Mouse (Mus musculus) retina, embryonic 14.5 days (tissue): Measurements from ENCODE around the gene Higd1b.

ENCODE experiments used
- DNase-seq: peaks from one replicate; pipeline ENCODE4 v3.0.0-alpha.2; 2015; ENCODE audit warnings: low spot score

The Higd1b gene

GRCm38 (mm10) chr11:102835549-102835948 is at the start of gene Higd1b:
Higd1b (plus strand) TSS chr11:102835849.
- DNase-seq = no peak

DNA sequence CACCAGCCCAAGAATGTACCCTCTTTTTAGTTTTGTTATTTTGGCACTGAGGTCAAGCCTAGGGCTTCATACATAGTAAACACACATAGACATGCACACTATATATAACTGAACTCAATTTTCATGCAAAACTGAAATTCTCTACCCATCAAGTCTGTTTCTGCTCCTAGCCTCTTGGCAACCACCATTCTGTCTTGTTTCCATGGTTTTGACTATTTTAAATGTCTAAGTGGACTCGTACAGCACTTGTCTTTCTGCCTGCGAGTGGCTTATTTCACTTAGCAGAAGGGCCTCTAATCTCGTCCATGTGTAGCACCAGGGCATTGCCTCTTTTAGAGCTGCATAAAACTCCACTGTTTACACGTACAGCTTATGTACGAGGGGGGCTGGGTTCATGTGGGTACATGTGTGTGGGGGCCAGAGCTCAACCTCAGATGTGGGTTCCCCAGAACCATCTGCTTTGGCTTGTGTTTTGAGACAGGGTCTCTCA is 47.9 kb upstream of the Higd1b start:
- no peak for DNase-seq

- DNase-seq = no peak
These were observed 43.8 kb upstream of the Higd1b start for GRCm38 (mm10) chr11:102791682-102792445.

DNA sequence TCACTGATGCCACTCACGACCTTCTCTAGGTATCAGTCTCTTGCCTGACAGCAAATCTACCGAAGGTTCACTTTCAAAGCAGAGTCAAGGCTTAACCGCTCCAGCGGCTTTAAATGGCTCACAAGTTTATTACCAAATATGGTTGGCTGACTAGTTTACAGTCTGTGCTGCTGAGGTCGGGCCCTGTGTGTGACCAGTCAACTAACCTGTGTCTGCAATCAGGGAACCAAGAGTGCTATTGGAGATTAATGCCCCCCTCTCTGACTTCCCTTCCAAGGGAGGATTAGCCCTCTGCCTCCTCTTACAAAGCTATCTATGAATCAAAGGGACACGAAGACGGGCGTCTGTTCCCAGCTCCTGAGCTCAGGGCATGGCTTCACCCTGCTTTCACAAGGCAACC is 41.5 kb upstream of the Higd1b start:
- no peak for DNase-seq

GRCm38 (mm10) chr11:102803453-102803852 is 32.2 kb upstream of the Higd1b start:
- no peak for DNase-seq

- no peak for DNase-seq
These were observed 27.4 kb upstream of the Higd1b start for GRCm38 (mm10) chr11:102808246-102808645.

GRCm38 (mm10) chr11:102810721-102811485 is 24.7 kb upstream of the Higd1b start:
- DNase-seq = no peak

GRCm38 (mm10) chr11:102814881-102815280 is 20.8 kb upstream of the Higd1b start:
- no peak for DNase-seq

GRCm38 (mm10) chr11:102818121-102819020 is 17.3 kb upstream of the Higd1b start:
- DNase-seq = peak; percentile 61

GRCm38 (mm10) chr11:102819021-102819782 is 16.4 kb upstream of the Higd1b start, which contains the start of gene Gjc1:
Gjc1 (minus strand) TSS chr11:102819700.
- peak; percentile 78 for DNase-seq

- DNase-seq = no peak
These were observed 15.8 kb upstream of the Higd1b start for GRCm38 (mm10) chr11:102819783-102820385.

DNA sequence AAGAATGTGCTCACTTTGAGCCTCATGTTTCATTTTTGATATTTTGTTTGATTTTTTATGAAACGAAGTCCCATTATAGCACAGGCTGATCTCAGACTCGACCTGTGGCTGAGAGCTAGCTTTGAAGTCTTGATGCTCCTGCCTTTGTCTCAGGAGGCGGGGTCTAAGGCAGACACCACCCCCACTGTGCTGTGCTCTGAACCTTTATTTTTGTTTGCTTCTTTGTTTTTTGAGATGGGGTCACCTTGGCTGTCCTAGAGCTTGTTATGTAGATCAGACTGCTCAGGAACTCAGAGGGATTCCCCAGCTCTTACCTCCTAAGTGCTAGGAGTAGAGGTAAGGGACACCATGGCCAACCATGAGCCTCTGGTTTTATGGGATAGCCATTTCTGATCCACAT is 15.2 kb upstream of the Higd1b start:
- no peak for DNase-seq

DNA sequence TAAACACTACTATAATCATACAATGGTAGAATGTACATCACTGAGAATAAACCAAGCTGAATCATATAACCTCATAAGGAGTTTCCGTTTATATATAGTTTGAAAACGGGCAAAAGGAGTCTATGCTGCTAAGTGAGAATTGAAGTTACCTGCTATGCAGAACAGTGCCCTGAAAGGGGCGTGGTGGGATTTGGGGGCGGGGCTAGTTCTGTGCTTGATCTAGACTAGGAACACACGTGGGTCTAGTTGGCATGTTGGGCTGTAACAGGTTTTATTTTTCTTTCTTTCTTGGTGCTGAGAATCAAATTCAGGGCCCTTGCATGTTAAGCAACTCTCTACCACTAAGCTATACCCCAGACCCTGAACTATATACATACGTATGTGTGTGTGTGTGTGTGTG is 14.4 kb upstream of the Higd1b start:
- no peak for DNase-seq

DNA sequence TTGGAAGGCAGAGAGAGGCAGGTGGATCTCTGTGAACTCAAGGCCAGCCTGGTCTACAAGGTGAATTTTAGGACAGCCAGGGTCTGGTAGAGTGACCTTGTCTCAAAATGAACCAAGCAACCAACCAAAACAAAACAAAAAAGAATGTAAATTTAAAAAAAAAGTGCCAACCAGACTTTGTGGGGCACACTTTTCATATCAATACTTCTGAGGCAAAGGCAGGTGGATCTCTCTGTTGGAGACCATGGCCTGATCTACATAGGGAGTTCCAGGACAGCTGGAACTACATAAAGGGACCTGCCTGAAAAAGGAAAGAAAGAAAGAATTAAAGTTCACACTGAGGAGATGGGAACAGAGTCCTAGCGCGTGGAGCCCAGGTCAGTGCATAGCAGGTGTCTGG is 9.2 kb upstream of the Higd1b start:
- no peak for DNase-seq

GRCm38 (mm10) chr11:102827097-102827496 is 8.6 kb upstream of the Higd1b start:
- no peak for DNase-seq

GRCm38 (mm10) chr11:102830276-102830675 is 5.4 kb upstream of the Higd1b start:
- DNase-seq = no peak

DNA sequence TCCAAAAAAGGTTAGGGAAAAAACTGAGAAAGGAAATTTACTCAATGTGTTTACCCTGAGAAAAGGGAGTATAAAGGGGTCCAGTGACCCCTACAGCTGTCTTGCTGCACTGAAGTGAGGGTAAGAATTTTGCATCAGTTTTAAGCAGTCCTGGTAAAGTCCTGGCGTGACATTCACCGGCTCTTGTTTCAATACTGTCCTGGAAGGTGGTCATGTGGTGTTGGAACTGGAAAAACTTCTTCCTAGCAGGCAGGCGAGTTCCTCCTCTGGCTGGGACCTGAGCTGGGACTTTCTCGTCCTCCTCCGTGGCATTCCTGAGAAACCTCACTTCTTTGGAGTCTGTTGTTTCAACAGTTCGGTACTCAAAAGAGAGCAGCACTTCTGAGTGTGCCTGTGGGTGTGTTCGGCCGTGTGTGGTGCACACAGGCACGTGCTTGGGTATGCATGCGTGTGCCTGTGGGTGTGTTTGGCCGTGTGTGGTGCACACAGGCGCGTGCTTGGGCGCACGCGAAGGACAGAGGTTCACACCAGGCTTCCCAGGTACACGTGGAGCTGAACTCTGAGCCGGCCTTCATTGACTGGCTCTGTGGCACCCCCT is 2.9 kb upstream of the Higd1b start:
- no peak for DNase-seq

GRCm38 (mm10) chr11:102834219-102834618 is 1.4 kb upstream of the Higd1b start:
- DNase-seq = no peak

GRCm38 (mm10) chr11:102836146-102836545 is 497 bp downstream of the Higd1b start:
- DNase-seq = no peak

GRCm38 (mm10) chr11:102837385-102837784 is 1.7 kb downstream of the Higd1b start:
- DNase-seq = no peak
